Mouse (Mus musculus) kidney, embryonic 16.5 days (tissue): ENCODE data around the gene Cblc. TPM values are rescaled to one million over a fixed set of nuclear protein-coding genes. Genes with fewer than 3 reads are reported as not detected.

Experiments
- ATAC-seq: fragments of 200-750 bp; cut with Nextera tagmentation; 2 replicates; pipeline ENCODE4 v1.8.0; 2017; ENCODE audit warnings: moderate TSS enrichment; ENCODE audit not compliant: low FRiP score, low TSS enrichment
- H3K27ac ChIP-seq: fragments of 300-500 bp; sonication (generic); 2 replicates; pipeline ENCODE4 v1.5.1; 2014; ENCODE audit warnings: low read length
- H3K27me3 ChIP-seq: fragments of 300-500 bp; sonication (generic); 2 replicates; pipeline ENCODE4 v1.6.1; 2014; ENCODE audit warnings: low read length, control low read depth, mixed read lengths; ENCODE audit not compliant: insufficient read depth
- H3K36me3 ChIP-seq: fragments of 300-500 bp; sonication (generic); 2 replicates; pipeline ENCODE4 v1.6.1; 2014; ENCODE audit warnings: low read length, control low read depth, mixed read lengths; ENCODE audit not compliant: insufficient read depth
- H3K4me1 ChIP-seq: fragments of 300-500 bp; sonication (generic); 2 replicates; pipeline ENCODE4 v1.6.1; 2014; ENCODE audit warnings: low read length, control low read depth, mixed read lengths; ENCODE audit not compliant: insufficient read depth
- H3K4me2 ChIP-seq: fragments of 300-500 bp; sonication (generic); replicated peaks from 2 replicates; pipeline ENCODE4 v1.6.1; 2014; ENCODE audit warnings: low read depth, low read length
- H3K4me3 ChIP-seq: fragments of 300-500 bp; sonication (generic); 2 replicates; pipeline ENCODE4 v1.5.1; 2014; ENCODE audit warnings: mild to moderate bottlenecking, low read length
- H3K9ac ChIP-seq: fragments of 300-500 bp; sonication (generic); replicated peaks from 2 replicates; pipeline ENCODE4 v1.6.1; 2014; ENCODE audit warnings: low read length
- H3K9me3 ChIP-seq: fragments of 300-500 bp; sonication (generic); 2 replicates; pipeline ENCODE4 v1.6.1; 2016; ENCODE audit warnings: low read length, control low read depth
- WGBS: fragments of 180-500 bp; shearing (Covaris S2); extraction: QIAGEN DNeasy Blood & Tissue Kit; methylation state at CpG from one replicate; pipeline ENCODE4 v1.1.7; 2014; 5-methylcytosine and 5-hydroxymethylcytosine counted together
- polyA plus RNA-seq: library from polyadenylated mRNA; unstranded; fragments of >200 nt; fragmentation: Nextera tagmentation; extraction: Ambion mirVana; gene quantifications from 2 replicates; pipeline ENCODE4 v1.2.1, GENCODE M21; 2015

The Cblc gene
- polyA plus RNA-seq, 1 experiment from 2014 or later: 9.4 TPM

GRCm38 (mm10) chr7:19740269-19740668 lies 56.3 kb downstream of the Cblc start:
- H3K27me3 ChIP-seq: no peaks in the 10 kb centered on the region
- H3K27ac ChIP-seq: no peak overlapping the region
- H3K4me2 ChIP-seq: no peak overlapping the region
- 90% methylated on average over 11 of the region's 11 CpGs for whole genome bisulfite sequencing
- 0 out of 2 replicates have a peak, but pooled peaks cover 6% of the 10 kb centered on the region for H3K9me3 ChIP-seq
- peaks cover 52% of the 10 kb centered on the region for H3K36me3 ChIP-seq
- no peak overlapping the region for H3K4me3 ChIP-seq
- ATAC-seq: no peak
- H3K9ac ChIP-seq: no peak overlapping the region
- H3K4me1 ChIP-seq: peaks cover 37% of the 10 kb centered on the region

- no peaks in the 10 kb centered on the region for H3K27me3 ChIP-seq
- H3K4me1 ChIP-seq: peaks cover 27% of the 10 kb centered on the region
- H3K4me3 ChIP-seq: no peak overlapping the region
- no peak overlapping the region for H3K27ac ChIP-seq
- no peak for ATAC-seq
- peaks cover 64% of the 10 kb centered on the region for H3K36me3 ChIP-seq
- H3K4me2 ChIP-seq: no peak overlapping the region
- 88% methylated on average over 3 of the region's 3 CpGs for WGBS
- 0 out of 2 replicates have a peak, but pooled peaks cover 6% of the 10 kb centered on the region for H3K9me3 ChIP-seq
- no peak overlapping the region for H3K9ac ChIP-seq
Observed at GRCm38 (mm10) chr7:19738771-19739170, 57.8 kb downstream of the Cblc start.

GRCm38 (mm10) chr7:19736389-19737057 lies 60.1 kb downstream of the Cblc start:
- Histone ChIP-seq H3K4me1 (peaks cover 15% of the 10 kb centered on the region), H3K27ac (no peak overlapping the region), H3K27me3 (no peaks in the 10 kb centered on the region), H3K36me3 (peaks cover 76% of the 10 kb centered on the region), H3K9ac (no peak overlapping the region), H3K9me3 (0 out of 2 replicates have a peak, but pooled peaks cover 6% of the 10 kb centered on the region), H3K4me2 (no peak overlapping the region), H3K4me3 (no peak overlapping the region)
- 79% methylated on average over 16 of the region's 16 CpGs for WGBS
- ATAC-seq: no peak

DNA sequence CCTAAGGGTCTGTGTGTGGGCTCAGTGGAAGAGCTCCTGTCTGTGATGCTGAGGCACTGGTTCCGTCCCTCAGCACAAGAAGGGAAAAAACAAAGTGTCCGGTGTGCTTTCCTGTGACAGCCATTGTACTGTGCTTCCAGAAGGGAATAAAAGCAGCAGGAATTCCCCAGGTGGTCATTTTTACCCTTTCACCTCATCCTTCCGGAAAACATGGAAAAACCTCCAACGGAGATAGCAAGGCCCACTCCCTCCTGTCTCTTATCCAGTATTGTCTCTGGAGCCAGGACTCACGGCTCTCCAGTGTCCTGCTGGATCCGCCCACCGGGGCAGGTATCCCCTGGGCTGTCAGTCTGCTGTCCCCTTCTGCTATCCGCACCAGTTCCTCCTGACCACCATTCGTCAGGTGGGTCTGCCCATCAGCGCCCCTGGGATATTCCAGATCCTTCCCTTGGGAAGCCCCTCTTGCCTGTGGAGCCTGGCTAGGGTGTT lies 62.4 kb downstream of the Cblc start:
- Histone ChIP-seq H3K36me3 (peaks cover 85% of the 10 kb centered on the region), H3K27ac (no peak overlapping the region), H3K9ac (no peak overlapping the region), H3K27me3 (no peaks in the 10 kb centered on the region), H3K9me3 (no peaks in the 10 kb centered on the region), H3K4me1 (0 out of 2 replicates have a peak, but pooled peaks cover 4% of the 10 kb centered on the region), H3K4me3 (no peak overlapping the region), H3K4me2 (no peak overlapping the region)
- 83% methylated on average over 10 of the region's 10 CpGs for WGBS
- no peak for ATAC-seq

Other genes with a start within 250 kb of the Cblc start
- gene Ppp1r37, start 233.7 kb downstream of the Cblc start, polyA plus RNA-seq: 21.9 and 23.9 TPM in 2 replicates
- 0.46 and 0.71 TPM in 2 replicates for gene Zfp296, start 219.5 kb downstream of the Cblc start, polyA plus RNA-seq
- gene Gemin7, start 219.2 kb downstream of the Cblc start, polyA plus RNA-seq: 169 and 183 TPM in 2 replicates
- gene Clasrp, start 192.3 kb downstream of the Cblc start, polyA plus RNA-seq: 52.6 and 55.8 TPM in 2 replicates
- gene Relb, start 167.4 kb downstream of the Cblc start, polyA plus RNA-seq: 10.6 and 10.7 TPM in 2 replicates
- 90.9 and 94.6 TPM in 2 replicates for gene Clptm1, start 131.8 kb downstream of the Cblc start, polyA plus RNA-seq
- 2.8 and 4.7 TPM in 2 replicates for gene Apoc2, start 118.9 kb downstream of the Cblc start, polyA plus RNA-seq
- gene Gm44805, start 115.4 kb downstream of the Cblc start, polyA plus RNA-seq: 1.1 TPM in 1 of 2 replicates, not detected in the other
- 1.6 and 2.2 TPM in 2 replicates for gene Apoc4, start 115.3 kb downstream of the Cblc start, polyA plus RNA-seq
- gene Apoc1, start 104.1 kb downstream of the Cblc start, polyA plus RNA-seq: 13.4 and 16.1 TPM in 2 replicates
- gene Apoe, start 97.6 kb downstream of the Cblc start, polyA plus RNA-seq: 291 and 312 TPM in 2 replicates
- gene Tomm40, start 81.4 kb downstream of the Cblc start, polyA plus RNA-seq: 136 and 153 TPM in 2 replicates
- gene Nectin2, start 46.3 kb downstream of the Cblc start, polyA plus RNA-seq: 150 and 157 TPM in 2 replicates
- gene Bcam, start 25.8 kb downstream of the Cblc start, polyA plus RNA-seq: 280 and 309 TPM in 2 replicates
- gene Bcl3, start 26.0 kb upstream of the Cblc start, polyA plus RNA-seq: 3.3 and 3.9 TPM in 2 replicates
- gene Gm19345, start 55.2 kb upstream of the Cblc start, polyA plus RNA-seq: not detected in 2 replicates
- 0.15 TPM in 1 of 2 replicates, not detected in the other for gene Ceacam16, start 64.5 kb upstream of the Cblc start, polyA plus RNA-seq
- gene Ceacam19, start 91.2 kb upstream of the Cblc start, polyA plus RNA-seq: 0.06 TPM in 1 of 2 replicates, not detected in the other
- gene Pvr, start 124.4 kb upstream of the Cblc start, polyA plus RNA-seq: 11.8 and 16.0 TPM in 2 replicates
- 0.21 TPM in 1 of 2 replicates, not detected in the other for gene Igsf23, start 153.9 kb upstream of the Cblc start, polyA plus RNA-seq
- not detected in 2 replicates for gene Ceacam20, start 168.6 kb upstream of the Cblc start, polyA plus RNA-seq
- gene Nlrp9b, start 194.7 kb upstream of the Cblc start, polyA plus RNA-seq: not detected in 2 replicates